Mouse (Mus musculus) urinary bladder, adult 18-20 months (tissue): ENCODE data around the gene Crebzf.

Experiments
- DNase-seq, 2 experiments: peaks; one replicate each; pipeline ENCODE4 v3.0.0; 2022; ENCODE audit warnings: low spot score in 2 of 2, mixed read lengths in 2 of 2

Crebzf gene

GRCm38 (mm10) chr7:90442518-90443080, at the start of gene Crebzf:
Gene Crebzf, plus strand, starts transcription at chr7:90442729.
- DNase-seq = peak; percentile 82 to 95

DNA sequence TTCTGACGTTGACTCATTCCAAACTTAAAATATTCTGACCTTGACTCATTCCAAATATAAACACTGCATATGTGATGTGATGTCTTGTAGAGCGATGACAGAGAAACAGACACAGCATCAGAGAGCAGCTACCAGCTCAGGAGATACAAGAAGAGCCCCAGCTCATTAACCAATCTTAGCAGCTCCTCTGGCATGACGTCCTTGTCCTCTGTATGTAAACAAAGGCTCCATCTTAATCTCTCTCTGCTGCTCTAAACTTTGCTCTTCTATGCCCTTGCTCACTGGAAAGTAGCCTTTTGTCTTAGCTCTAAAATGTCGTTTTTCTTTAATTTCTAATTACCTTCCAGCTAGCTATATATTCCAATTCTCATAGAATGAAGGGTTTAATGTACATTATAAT, 47.5 kb upstream of the Crebzf start:
- no peak for DNase-seq

GRCm38 (mm10) chr7:90395928-90396327, 46.6 kb upstream of the Crebzf start:
- DNase-seq = no peak

DNA sequence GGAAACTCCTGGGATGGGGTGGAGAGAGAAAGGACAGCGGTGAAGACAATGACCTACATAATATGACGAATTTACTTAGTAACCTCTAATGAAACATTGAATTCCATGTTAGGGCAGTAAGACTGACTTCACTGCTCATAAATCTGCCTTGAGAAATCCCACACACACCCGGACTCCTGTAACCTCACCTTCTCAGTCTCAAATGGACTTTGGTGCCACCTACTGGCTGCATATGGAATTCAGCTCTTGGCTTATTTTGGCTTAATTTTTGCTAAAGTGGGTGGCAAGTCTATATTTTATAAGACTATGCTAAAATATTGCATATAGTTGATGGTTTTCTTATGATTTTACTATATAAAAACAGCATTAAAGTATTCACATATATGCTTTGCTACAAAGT, 32.6 kb upstream of the Crebzf start:
- peak; percentile 27 to 41 for DNase-seq

DNA sequence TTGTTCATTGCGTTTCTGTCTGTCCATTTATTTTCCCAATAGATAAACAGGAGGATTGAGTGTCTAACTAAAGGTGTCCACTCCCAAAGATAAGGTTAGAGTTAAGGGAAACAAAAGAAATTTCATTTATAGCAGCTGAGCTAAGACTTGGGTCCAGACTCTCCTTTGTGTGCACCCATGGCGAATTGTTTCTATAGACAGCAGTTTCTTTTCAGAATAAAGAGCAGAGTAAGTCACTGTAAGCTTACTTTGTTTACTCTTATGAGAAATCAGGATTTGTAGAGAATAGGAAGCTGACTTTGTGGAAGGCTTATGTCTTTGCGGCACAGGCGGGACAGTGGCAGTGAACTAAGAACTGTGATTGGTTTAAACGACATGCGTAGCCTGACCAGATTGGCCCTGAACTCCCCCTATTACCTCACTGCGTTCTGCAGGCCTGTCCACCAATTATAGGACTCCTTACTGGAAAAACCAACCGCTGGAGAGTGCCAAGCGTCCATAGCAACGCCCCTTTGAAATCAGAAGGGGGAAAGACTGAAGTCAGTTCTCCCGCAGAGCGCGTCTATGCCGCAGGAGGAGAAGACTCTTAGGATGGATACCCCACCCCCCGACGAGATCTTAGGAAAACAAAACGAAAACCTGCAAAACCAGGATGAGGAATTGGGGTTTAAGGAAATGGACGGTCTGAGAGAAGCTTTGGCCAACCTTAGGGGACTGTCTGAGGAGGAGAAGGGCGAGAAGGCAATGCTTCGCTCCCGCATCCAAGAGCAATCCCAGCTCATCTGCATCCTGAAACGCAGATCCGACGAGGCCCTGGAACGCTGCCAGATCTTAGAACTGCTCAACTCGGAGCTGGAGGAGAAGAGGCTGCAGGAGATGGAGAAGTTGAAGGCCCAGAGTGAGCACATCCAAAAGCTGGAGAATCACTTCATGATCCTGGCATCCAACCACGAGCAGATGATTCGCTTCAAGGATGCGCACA, 16.2 kb upstream of the Crebzf start, which contains the start of gene Ccdc89:
Gene Ccdc89, plus strand, starts transcription at position 558 of the 982 bp plus-strand sequence.
- peak; percentile 53 to 70 for DNase-seq

DNA sequence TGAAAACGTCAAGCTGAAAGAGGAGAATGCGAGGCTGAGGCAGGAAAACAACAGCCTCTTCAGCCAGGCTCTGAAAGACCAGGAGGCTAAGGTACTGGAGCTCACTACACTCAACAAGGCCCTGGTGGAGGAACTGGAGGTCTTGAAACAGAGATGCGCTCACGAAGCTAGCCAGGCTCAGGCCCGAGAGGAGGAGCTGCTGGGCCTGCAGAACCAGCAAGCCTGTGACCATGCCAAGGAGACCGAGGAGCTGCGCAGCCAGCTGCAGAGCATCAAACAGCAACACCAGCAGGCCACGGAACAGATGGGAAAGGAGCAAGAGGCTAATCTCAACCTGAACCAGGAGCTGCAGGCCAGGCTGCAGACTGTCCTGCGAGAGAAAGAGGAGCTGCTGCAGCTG, 15.5 kb upstream of the Crebzf start:
- no peak for DNase-seq

- no peak for DNase-seq
Observed at GRCm38 (mm10) chr7:90432221-90432620, 10.3 kb upstream of the Crebzf start.

DNA sequence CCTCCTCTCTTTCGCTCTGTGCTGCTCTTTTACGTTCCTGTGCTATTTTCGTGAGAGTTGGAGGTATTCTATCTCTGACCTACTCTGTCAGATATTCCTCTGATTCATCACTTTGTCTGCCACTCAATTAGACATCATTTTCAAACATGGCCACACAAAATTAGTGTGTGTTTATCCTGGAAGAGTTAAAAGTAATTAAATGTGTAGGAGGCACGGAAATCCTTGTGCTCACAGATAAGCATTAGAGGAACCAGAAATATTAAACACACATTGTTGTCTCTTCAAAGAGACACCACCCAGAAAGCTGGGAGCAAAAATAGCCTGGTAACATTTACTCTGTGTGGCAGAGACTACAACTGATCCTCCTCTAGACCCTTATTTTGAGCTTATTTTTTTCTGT, 2.5 kb upstream of the Crebzf start:
- no peak for DNase-seq

DNA sequence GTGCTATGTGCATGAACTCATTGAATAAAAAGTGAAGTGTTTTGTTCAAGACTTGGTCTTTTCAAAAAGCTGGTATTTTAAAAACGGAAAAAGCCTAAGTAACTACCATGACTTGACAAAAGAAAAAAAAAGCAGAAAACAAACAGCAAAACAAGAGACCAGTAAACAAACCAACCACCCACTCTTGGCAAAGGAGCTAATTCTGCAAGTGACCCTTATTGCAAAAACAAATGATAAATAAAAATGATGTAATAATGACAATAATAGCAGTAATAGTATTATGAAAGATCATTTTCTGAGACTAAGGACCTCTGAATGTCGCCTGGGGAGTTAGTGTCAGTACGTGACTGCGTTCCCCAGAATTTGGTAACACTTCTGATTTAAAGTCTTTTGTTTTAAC, 459 bp upstream of the Crebzf start:
- no peak for DNase-seq

DNA sequence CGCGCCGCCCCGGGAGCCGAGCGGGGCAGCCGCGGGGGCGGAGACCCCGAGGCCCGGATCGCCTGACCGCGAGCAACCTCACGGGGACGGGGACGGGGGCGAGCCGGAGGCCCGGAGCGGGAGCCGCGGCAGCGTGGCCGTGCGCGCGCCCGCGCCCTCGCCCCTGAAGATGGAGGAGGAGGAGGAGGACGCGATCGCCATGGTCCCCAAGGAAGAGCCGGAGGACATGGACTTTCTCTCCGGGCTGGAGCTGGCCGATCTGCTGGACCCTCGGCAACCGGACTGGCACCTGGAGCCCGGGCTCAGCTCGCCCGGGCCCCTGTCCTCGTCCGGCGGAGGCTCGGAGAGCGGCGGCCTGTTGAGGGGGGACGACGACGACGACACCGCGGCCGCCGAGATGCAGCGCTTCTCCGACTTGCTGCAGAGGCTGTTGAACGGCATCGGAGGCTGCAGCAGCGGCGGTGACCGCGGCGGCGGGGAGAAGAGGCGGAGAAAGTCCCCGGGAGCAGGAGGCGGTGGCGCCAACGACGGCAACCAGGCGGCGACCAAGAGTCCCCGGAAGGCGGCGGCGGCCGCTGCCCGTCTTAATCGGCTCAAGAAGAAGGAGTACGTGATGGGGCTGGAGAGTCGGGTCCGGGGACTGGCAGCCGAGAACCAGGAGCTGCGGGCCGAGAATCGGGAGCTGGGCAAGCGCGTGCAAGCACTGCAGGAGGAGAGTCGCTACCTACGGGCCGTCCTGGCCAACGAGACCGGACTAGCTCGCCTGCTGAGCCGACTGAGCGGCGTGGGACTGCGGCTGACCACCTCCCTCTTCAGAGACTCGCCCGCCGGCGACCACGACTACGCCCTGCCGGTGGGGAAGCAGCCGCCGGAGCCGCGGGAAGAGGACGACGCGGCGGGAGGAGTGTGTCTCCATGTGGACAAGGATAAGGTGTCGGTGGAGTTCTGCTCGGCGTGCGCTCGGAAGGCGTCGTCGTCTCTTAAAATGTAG, 867 bp downstream of the Crebzf start:
- peak; percentile 54 to 71 for DNase-seq

GRCm38 (mm10) chr7:90444206-90444605, 1.7 kb downstream of the Crebzf start:
- DNase-seq = no peak

GRCm38 (mm10) chr7:90456149-90456844, 13.8 kb downstream of the Crebzf start:
- no peak for DNase-seq

DNA sequence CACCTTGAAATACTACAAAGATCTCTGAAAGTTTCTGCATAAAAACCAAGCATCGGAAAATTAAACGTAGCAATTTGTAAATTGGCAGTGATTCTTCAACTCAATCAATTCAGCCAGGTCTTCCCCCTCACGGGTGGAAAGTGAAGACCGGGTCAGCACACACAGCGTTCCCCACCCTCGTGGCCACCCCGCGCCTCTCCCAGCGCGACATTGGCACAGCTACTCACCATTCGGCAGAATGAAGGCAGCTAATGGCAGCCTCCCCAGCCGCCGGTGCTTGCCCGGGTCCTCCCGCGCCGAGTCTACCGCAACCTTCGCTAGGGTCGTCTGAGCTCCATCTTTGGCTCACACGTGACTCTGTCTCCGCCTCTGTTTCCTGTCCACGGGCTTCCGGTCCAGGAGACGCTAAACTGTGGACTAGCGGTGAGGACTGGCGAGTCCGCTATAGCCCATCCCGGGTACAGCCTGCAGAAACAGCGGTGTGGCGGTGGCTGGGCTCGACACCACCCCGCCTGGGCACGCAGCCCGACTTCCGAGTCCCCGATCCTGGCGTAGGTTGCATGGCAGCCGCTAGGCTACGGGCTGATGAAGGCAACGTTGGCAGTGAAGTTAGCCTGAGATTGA, 14.4 kb downstream of the Crebzf start, which contains the start of gene Tmem126a:
Gene Tmem126a, minus strand, starts transcription at position 385 of the 624 bp plus-strand sequence.
- DNase-seq = peak; percentile 64 to 79

DNA sequence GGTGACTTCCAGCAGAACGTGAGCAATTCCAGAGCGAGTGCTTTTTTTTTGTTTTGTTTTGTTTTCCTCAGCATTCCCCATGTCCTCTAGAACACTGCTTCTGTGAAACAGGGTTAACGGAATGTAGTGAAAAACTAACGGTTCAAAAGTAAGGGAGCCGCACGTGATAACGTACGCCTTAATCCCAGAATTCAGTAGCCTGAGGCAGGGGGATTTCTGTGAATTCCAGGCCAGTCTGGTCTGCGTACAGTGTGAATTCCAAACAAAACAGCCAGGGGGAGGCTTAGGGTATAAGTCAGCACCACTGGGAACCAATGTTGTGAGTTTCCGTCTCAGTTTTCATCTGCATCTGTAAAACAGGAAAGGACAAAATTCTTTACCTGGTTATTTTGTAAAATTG, 15.0 kb downstream of the Crebzf start:
- no peak for DNase-seq

DNA sequence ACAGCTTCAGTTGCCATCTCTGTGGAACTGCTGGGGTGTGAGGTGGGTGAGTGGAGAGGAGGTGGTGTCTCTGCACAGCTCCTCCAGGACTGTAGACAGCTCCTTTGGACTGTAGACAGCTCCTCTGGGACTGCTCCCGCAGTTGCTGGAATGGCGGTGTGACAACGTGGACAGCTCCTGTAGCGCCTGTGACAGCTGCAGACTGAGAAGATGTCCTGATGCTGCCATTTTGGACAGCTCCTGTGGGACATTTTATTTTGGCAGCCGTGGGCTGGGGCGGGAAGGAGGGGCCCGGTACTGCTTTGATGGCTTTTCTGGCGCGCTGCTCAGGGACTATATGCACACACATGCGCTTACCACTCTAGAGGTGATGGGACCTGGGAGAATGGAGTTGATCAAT, 17.8 kb downstream of the Crebzf start:
- DNase-seq = no peak

DNA sequence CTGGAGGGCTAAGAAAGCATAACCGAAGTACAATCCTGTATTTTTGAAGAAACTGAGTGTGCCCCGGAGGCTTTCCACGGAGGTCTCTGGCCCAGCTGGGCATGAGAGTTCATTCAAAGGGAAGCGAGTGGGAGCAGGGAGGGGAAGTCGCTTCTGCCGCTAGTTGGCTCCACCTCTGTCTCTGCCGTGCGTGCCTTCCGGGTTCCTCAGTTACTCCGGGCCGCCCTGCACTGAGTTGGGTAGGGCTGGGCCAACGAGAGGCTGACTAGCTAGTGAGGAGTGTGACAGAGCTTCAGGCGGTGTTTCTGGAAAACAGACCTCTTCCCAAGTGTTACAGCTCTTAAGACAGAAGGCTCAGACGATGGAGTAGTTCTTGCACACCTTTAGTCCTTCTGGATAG, 18.4 kb downstream of the Crebzf start:
- DNase-seq = peak in 1 of 2 experiments; percentile 20

DNA sequence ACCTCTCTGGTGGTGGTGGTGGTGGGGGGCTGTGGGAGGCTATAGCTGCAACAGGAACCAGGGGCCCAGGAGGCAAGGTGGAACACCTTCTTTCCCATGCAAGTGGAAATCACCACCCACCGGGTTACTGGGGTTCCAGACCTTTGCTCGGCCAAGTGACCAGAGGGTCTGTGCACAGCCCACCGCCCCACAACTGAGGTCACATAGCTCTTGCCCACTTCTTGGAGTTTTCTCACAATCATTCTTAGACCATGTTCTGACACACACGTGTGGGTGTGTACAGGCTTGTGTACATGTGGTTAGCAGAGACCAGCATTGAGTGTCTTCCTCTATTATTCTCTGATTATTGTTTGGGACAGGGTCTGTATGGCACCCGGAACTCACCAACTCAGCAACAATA, 18.9 kb downstream of the Crebzf start:
- no peak for DNase-seq

DNA sequence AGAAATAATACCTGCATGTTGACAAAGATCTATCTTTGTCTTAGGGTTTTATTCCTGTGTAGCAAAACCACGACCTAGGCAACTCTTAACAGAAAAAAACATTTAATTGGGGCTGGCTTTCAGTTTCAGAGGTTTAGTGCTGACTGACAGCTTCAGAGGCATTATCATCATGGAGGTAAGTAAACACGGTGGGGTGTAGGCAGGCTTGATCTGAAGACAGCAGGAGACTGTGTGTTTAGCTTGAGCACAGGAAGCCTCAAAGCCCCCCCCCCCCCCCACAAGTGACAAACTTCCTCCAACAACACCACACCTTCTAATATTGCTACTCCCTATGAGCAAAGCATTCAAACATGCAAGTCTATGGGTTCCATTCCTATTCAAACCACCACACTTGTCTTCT, 31.0 kb downstream of the Crebzf start:
- DNase-seq = no peak

DNA sequence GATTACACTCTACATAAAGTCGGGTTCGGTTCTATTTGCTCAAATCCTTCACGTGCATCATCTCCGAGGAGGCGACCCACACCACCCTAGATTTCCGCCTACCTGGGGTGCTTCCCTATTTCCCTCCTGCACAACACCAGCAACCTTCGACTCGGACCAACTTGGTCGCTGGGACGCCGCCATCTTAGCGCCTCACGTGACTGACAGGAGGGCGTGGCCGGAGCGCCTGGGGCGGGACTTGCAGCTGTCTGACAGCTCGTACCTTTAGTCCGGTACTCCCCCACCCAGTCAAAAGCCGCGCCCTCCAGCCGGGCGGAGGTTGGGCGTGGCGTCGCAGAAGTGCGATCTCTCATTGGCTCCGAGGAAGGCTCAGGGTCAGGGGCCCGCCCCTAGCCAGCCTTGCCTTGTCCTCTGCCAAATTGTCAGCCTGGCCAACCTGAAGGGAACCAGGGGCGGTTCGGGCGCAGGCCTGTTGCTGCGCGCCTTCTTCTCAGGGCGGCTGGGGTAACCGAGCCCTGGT, 33.3 kb downstream of the Crebzf start, which contains the start of gene Tmem126b:
Gene Tmem126b, minus strand, starts transcription at position 209 of the 520 bp plus-strand sequence.
- DNase-seq = peak; percentile 99 to 100
